Mouse (Mus musculus) stomach, adult 2 months (tissue): ENCODE results near the gene Olfr414. TPM values are rescaled to one million over a fixed set of nuclear protein-coding genes. Genes with fewer than 3 reads are reported as not detected.

ENCODE experiments used
- polyA plus RNA-seq: library from polyadenylated mRNA; depleted of rRNA; stranded (reverse); fragments of >200 nt; gene quantifications from 2 replicates; pipeline ENCODE4 v1.2.3, GENCODE M21; 2012; rRNA removed

Gene Olfr414
- polyA plus RNA-seq: not detected in 2 replicates

GRCm38 (mm10) chr1:174423764-174424163, at the start of gene Olfr414:
Gene Olfr414, plus strand, starts transcription at chr1:174424064.

GRCm38 (mm10) chr1:174390746-174391145, 33.1 kb upstream of the Olfr414 start, which contains the start of gene Olfr248:
Gene Olfr248, plus strand, starts transcription at chr1:174391046.

GRCm38 (mm10) chr1:174441782-174442181, 17.9 kb downstream of the Olfr414 start, which contains the start of gene Olfr220:
Gene Olfr220, plus strand, starts transcription at chr1:174442082.

Other genes starting within 250 kb of the Olfr414 start
- gene Olfr419, start 172.0 kb upstream of the Olfr414 start, polyA plus RNA-seq: not detected in 2 replicates
- gene Mptx1, start 93.5 kb upstream of the Olfr414 start, polyA plus RNA-seq: not detected in 2 replicates
- not detected in 2 replicates for gene Olfr417, start 58.9 kb upstream of the Olfr414 start, polyA plus RNA-seq
- gene Olfr248, start 33.0 kb upstream of the Olfr414 start, polyA plus RNA-seq: not detected in 2 replicates
- gene Olfr220, start 18.0 kb downstream of the Olfr414 start, polyA plus RNA-seq: not detected in 2 replicates
- 0.08 and 0.09 TPM in 2 replicates for gene Fmn2, start 77.8 kb downstream of the Olfr414 start, polyA plus RNA-seq